Mouse (Mus musculus): ENCODE results near the gene Mrpl22.
"Not testable (repeated sequence)": the region's sequence is repeated elsewhere in the genome, so short reads cannot be mapped to it uniquely, and the experiment has no call there.

Mrpl22 gene

GRCm38 (mm10) chr11:58226425-58226824 lies 55.0 kb downstream of the Mrpl22 start:
- no peak for ATAC-seq (ENCODE audit: low TSS enrichment)

GRCm38 (mm10) chr11:58228021-58228420 lies 56.6 kb downstream of the Mrpl22 start:
- ATAC-seq (ENCODE audit: low TSS enrichment), result not testable (repeated sequence)

All from frontal cortex, adult (tissue).